Mouse (Mus musculus): ENCODE measurements around the gene Smim24.

DNA sequence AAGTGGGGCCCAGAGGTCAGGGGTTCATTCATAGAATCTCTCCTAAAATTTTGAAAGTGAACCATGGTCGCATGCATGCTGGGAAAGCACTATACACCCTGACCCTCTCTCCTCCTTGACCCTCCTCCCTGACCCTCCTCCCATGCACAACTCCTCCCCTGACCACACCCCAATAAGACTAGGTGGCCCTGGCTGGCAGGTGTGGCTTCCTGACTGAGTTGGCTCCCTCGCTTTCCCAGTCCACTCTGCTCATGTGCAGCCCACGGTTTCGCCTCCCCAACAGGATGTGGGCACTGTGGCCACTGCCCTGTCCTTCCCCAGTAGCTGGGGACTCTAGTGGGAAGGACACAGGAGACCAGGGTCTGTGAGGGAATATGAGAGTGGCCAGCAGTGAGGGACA, 17.5 kb downstream of the Smim24 start:
- TF ChIP-seq CTCF (IDR thresholded peaks at IDR 0.05; ENCODE audit: extremely low read depth, insufficient read length, insufficient replicate concordance, low read depth, low read length) (no peak), POLR2A (IDR thresholded peaks at IDR 0.05; ENCODE audit: low read depth, low read length) (no peak)

All from small intestine, adult 2 months (tissue).